Mouse (Mus musculus) yolk sac, embryonic 10.5 days (tissue): ENCODE measurements around the gene Samhd1.
"Not testable (repeated sequence)": the region's sequence is repeated elsewhere in the genome, so short reads cannot be mapped to it uniquely, and the experiment has no call there.

ENCODE experiments used
- DNase-seq: peaks from one replicate; pipeline ENCODE4 v3.0.0-alpha.2; 2017; ENCODE audit warnings: low spot score

The Samhd1 gene

DNA sequence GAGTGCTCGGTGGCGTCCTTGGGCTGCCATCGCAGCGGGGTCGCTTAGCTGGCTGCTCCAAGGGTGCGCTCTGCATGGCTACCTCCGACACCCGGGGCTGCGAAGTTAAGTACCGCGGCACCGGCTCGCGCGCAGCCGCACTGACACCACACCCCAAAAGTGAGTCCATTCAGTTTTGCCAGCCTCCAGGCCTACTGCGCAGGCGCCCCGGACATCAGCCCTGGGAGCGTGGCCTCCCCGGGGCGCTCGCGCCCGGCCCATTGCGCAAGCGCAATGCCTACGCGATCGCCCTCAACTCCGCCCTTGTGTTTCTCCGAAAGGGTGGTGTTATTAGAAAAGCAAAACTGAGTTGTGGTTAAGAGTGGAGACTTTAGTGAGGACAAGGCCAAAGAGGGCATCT lies at the start of gene Samhd1:
TSS of gene Samhd1 (minus strand) at position 252 of the 400 bp plus-strand sequence.
- DNase-seq = peak; percentile 93

DNA sequence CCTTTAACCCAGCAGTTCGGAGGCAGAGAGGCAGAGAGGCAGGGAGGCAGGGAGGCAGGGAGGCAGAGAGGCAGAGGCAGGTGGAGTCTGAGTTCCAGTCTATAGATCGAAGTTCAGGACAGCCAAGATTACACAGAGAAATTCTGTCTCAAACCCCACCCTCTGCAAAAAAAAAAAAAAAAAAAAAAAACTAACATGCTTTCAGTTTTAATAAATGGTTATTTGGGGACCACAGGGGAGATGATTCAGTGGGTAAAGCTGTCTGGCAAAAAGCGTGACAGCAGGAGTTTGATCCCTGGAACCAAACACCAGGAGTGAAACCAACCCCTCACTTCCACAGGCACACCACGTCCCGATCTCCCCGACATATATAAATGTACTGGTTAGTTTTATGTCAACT lies 43.1 kb upstream of the Samhd1 start:
- no peak for DNase-seq

DNA sequence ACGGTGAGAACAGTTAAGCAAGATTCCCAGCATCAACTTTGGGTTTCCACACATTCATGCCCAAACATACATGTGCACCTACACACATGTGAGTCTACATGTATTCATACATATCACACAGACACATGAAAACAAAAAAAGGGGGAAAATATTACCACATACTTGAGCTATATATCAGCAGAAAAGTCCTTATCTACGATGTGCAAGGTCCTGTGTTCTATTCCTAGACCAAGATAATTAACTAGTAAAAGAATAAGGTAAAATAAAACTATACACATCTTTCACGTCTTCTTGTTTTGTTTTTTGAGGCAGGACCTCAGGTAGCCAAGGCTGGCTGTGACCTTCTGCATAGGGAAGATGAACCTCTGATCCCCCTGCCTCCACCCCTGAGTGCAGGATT lies 41.2 kb upstream of the Samhd1 start:
- no peak for DNase-seq

- no peak for DNase-seq
These were observed 39.4 kb upstream of the Samhd1 start for GRCm38 (mm10) chr2:157174416-157174815.

DNA sequence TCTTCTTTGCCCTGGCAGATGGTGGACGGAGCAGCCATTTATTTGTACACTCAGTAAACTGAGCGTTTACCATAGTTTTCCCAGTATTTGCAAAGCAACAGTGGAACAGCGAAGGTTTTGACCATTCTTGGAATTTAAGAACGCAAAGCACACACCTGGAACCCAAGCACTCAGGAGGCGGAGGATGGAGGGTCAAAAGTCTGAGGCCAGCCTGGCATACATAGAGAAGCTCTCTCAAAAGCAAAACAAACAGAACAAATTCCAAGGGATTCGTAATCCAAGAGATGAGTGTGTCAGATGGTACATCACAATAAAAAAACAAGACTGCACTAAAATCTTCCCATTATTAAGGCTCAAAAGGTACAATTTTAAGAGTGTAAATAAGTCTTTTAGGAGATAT lies 38.5 kb upstream of the Samhd1 start:
- no peak for DNase-seq

- no peak for DNase-seq
These were observed 37.9 kb upstream of the Samhd1 start for GRCm38 (mm10) chr2:157172984-157173383.

DNA sequence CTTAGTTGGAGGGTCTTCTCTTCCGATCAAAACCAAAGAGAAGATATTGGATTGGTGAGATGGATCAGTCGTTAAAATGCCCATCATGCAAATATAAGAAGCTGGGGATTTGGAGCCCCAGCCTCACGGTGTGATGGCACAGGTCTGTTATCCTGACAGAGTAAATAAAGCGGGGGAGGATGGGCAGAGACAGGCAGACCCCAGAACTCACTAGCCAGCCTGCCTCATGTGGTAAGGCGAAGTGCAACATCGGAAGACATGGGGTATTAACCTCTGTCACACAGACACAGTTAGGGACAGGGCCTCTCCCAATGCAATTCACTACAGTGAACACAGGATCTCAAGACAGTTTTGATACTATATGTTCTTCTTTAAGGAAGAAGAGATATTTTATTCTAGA lies 35.6 kb upstream of the Samhd1 start:
- no peak for DNase-seq

DNA sequence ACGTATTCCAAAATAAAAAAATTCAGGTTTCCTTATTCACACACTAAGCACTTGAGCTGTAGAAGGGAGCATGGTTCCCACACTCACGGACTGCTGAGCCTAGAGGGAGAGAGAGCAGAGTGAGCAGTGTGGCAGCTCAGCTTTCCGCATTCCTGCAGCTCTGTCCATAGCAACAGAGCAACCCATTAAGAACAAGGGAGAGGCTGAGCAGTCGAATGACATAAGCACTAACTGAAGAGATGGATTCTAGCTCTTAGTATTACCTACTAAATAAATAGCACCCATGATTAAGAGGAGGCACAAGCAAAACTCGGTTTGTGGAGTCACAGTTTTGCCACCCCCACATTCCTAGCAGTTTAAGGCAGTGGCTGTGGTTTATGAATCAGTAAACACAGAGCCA lies 35.1 kb upstream of the Samhd1 start:
- DNase-seq = peak; percentile 28

DNA sequence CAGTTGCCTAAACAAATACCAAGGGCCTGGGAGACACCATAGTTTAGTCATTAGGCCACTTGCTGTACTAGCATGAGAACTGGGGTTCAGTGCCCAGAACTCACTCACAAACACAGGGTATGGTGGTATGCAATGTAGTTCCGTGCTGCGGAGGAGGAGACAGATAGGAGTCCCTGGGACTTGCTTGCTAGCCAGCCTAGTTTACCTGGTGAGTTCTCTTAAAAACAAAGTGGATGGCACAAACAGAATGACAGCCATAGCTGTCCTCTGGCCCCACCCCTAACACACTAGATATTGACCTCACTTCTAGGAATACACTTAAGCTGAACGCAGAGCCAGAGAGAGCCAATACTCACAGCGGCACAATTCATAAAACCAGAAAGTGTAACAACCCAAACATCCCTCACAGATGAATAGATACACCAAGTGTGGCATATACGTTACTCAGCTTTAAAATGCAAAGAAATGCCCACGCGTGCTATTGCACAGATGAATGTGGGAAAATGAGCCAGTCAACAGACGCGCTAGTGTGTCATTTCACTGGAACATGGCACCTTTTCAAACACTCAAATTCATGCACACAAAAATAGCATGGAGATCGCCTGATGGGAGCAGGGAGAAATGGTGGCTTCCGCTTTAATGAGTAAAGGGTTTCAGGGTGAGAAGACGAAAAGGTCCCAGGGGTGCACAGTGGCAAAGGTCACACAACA lies 31.5 kb upstream of the Samhd1 start:
- DNase-seq = no peak

- DNase-seq = not testable (repeated sequence)
These were observed 30.5 kb upstream of the Samhd1 start for GRCm38 (mm10) chr2:157165312-157166224.

DNA sequence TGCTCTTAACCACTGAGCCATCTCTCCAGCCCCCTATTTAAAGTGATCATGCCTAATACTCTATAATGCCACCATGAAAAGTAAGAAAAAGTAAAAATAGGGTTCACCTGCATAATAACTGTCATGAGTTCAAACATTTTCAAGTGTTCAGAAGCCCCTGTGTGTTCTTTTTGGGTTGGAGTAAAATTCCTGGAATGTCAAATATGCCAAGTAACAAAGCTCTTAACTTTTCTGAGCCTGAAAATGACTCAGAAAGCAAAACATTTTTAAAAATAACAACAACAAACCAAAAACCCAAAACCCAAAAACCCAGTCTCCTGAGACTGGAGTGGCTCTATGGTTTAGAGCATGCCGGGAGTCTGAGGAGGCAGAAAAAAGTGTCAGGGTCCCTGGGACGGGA lies 29.0 kb upstream of the Samhd1 start:
- no peak for DNase-seq

DNA sequence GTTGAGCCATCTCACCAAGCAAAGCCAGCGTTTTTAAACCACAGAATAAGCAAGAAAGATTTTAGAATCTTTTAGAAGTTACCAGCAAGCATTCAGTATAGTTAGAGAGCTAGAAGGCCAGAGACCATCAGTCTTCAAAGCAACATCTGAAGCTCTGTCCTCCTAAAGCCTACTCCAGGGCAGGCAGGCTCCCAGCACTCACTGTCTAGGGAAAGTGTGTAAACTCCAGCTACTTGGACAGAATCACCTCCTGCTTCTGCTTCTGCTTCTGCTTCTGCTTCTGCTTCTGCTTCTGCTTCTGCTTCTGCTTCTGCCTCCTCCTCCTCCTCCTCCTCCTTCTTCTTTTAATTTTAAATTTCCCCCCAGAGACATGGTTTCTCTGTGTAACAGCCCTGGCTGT lies 21.0 kb upstream of the Samhd1 start:
- no peak for DNase-seq

- DNase-seq = no peak
These were observed 18.2 kb upstream of the Samhd1 start for GRCm38 (mm10) chr2:157153235-157153634.

DNA sequence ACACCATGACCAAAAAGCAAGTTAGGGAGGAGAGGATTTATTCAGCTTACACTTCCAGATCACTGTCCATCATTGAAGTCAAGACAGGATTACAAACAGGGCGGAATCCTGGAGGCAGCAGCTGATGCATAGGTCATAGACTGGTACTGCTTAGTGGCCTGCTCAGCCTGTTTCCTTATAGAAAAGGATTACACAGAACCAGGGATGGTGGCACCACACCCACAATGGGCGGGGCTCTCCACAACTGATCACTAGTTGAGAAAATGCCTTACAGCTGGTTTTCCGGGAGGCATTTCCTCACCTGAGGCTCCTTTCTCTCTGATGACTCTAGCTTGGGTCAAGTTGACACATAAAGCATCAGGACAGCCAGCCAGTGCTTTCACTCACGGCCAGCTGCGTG lies 13.4 kb upstream of the Samhd1 start:
- DNase-seq = no peak

- peak; percentile 30 for DNase-seq
These were observed 12.4 kb upstream of the Samhd1 start for GRCm38 (mm10) chr2:157147397-157148020.

DNA sequence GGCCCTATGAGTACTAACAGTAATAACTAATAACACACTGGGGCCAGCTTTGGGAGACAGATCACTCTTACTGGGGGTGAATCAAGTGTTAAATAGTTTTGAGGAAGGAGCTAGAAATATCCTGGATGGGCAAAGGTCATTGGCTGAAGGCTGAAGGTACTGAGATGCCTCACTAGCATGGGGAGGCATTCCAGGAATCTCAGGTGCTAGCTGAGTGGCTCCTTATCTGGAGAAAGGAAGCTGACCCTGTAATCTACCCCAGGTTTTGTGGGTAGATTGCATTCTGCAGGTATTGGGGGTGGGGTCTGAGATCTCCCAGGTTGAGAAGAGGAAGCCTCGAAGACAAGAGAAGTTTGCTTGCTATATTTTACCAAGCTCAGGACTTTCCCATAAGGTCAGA lies 10.1 kb upstream of the Samhd1 start:
- peak; percentile 83 for DNase-seq

GRCm38 (mm10) chr2:157144132-157144531 lies 9.1 kb upstream of the Samhd1 start:
- DNase-seq = no peak

- no peak for DNase-seq
These were observed 6.9 kb upstream of the Samhd1 start for GRCm38 (mm10) chr2:157141962-157142361.

- DNase-seq = no peak
These were observed 4.3 kb upstream of the Samhd1 start for GRCm38 (mm10) chr2:157139251-157139802.

DNA sequence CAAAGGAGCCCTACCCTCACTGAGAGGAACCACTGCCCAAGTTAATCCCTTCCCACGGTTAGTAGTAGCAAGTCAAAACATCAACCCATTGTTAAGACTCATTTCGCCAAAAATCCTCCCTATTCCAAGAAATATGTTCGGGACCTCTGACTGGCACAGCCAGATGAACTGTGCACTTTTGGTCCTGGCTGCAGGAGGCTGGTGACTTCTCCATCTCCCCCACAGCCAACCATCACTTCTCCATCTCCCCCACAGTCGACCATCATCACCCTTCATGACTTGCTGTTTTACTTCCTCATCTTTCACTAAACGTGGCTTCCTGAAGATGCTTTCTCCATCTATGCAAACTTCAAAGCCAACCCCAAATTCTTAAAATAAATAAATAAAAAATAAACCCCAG lies 3.7 kb upstream of the Samhd1 start:
- no peak for DNase-seq

GRCm38 (mm10) chr2:157137959-157138731 lies 3.1 kb upstream of the Samhd1 start:
- no peak for DNase-seq

DNA sequence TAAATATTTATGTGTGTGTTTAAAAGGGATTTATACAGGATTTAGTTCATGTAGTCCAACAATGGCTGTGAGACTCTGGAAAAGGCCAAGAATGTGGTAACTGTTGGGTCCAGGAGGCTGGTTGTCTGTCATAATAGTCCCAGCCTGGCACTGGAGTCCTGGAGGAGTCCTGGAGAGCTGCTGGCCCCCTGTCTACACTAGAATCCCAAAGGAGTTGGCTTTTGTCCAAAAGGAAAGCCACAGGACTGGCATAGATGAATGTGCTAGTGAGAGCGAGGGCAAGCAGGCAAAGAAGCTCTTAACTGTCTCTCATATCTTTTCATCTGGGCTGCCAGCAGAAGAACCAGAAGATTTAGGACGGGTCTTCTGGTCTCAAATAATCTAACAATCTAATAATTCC lies 1.6 kb upstream of the Samhd1 start:
- no peak for DNase-seq
